Mouse (Mus musculus) myocyte (in vitro differentiated cells): Measurements from ENCODE around the gene Ptpn7. TPM values are rescaled to one million over a fixed set of nuclear protein-coding genes. Genes with fewer than 3 reads are reported as not detected.

Experiments used
- H3K27me3 ChIP-seq: one replicate; pipeline ENCODE4 v1.6.1; 2011; ENCODE audit not compliant: control insufficient read depth, insufficient read depth, insufficient read length
- H3K36me3 ChIP-seq: one replicate; pipeline ENCODE4 v1.6.1; 2011; ENCODE audit not compliant: control insufficient read depth, insufficient read depth
- H3K4me2 ChIP-seq: one replicate; pipeline ENCODE4 v1.6.1; 2011; ENCODE audit warnings: low read depth, control low read depth
- H3K4me3 ChIP-seq: one replicate; pipeline ENCODE4 v1.5.1; 2011; ENCODE audit warnings: mild to moderate bottlenecking, control low read depth, moderate library complexity
- H3K79me2 ChIP-seq: one replicate; pipeline ENCODE4 v1.6.1; 2011; ENCODE audit not compliant: control insufficient read depth, insufficient read depth
- H3ac ChIP-seq: one replicate; pipeline ENCODE4 v1.6.1; 2011; ENCODE audit not compliant: control insufficient read depth, insufficient read length
- CEBPB ChIP-seq: IDR thresholded peaks from 2 replicates; pipeline ENCODE4 v1.6.1; 2011; ENCODE audit warnings: mild to moderate bottlenecking, moderate library complexity; ENCODE audit not compliant: poor library complexity, insufficient read depth, severe bottlenecking
- E2F4 ChIP-seq: IDR thresholded peaks from one replicate; pipeline ENCODE4 v1.6.1; 2011; ENCODE audit warnings: mild to moderate bottlenecking, control low read depth, moderate library complexity; ENCODE audit not compliant: insufficient read depth
- MAX ChIP-seq: IDR thresholded peaks from one replicate; pipeline ENCODE4 v1.6.1; 2011; ENCODE audit warnings: low read depth, mild to moderate bottlenecking, control low read depth
- MYOD1 ChIP-seq, 3 experiments: IDR thresholded peaks; one replicate each; pipeline ENCODE4 v1.6.1; 2011; ENCODE audit warnings: control low read depth in 2 of 3, low read depth in 2 of 3, mild to moderate bottlenecking in 2 of 3, moderate library complexity in 1 of 3; ENCODE audit not compliant: insufficient read length in 2 of 3, control insufficient read depth in 1 of 3
- MYOG ChIP-seq, 3 experiments: IDR thresholded peaks; one replicate each; pipeline ENCODE4 v1.6.1; 2011; ENCODE audit warnings: control low read depth in 2 of 3, low read depth in 2 of 3, mild to moderate bottlenecking in 2 of 3; ENCODE audit not compliant: insufficient read length in 2 of 3, control insufficient read depth in 1 of 3, insufficient read depth in 1 of 3
- POLR2A ChIP-seq: IDR thresholded peaks from one replicate; pipeline ENCODE4 v1.6.1; 2011; ENCODE audit warnings: low read depth, mild to moderate bottlenecking, control low read depth, moderate library complexity; ENCODE audit not compliant: insufficient read length
- POLR2AphosphoS2 ChIP-seq: IDR thresholded peaks from one replicate; pipeline ENCODE4 v1.6.1; 2011; ENCODE audit warnings: low read depth, control low read depth; ENCODE audit not compliant: insufficient read length
- REST ChIP-seq: IDR thresholded peaks from one replicate; pipeline ENCODE4 v1.6.1; 2011; ENCODE audit warnings: mild to moderate bottlenecking, control low read depth, moderate library complexity; ENCODE audit not compliant: insufficient read depth, insufficient read length
- SRF ChIP-seq: IDR thresholded peaks from one replicate; pipeline ENCODE4 v1.6.1; 2011; ENCODE audit warnings: low read depth; ENCODE audit not compliant: control insufficient read depth, insufficient read length
- TCF12 ChIP-seq: IDR thresholded peaks from one replicate; pipeline ENCODE4 v1.6.1; 2011; ENCODE audit warnings: mild to moderate bottlenecking, control low read depth; ENCODE audit not compliant: poor library complexity, insufficient read depth, severe bottlenecking
- TCF3 ChIP-seq: IDR thresholded peaks from one replicate; pipeline ENCODE4 v1.6.1; 2011; ENCODE audit warnings: low read depth, control low read depth; ENCODE audit not compliant: insufficient read length
- USF1 ChIP-seq: IDR thresholded peaks from one replicate; pipeline ENCODE4 v1.6.1; 2011; ENCODE audit warnings: low read depth, mild to moderate bottlenecking, control low read depth, moderate library complexity
- polyA plus RNA-seq: library from polyadenylated mRNA; unstranded; fragments of >200 nt; fragmentation: generic; extraction: Trizol; gene quantifications from one replicate; pipeline ENCODE4 v1.2.1, GENCODE M21; 2012; ENCODE audit warnings: missing spikeins

Gene Ptpn7
- polyA plus RNA-seq, 1 experiment = 0.26 TPM

DNA sequence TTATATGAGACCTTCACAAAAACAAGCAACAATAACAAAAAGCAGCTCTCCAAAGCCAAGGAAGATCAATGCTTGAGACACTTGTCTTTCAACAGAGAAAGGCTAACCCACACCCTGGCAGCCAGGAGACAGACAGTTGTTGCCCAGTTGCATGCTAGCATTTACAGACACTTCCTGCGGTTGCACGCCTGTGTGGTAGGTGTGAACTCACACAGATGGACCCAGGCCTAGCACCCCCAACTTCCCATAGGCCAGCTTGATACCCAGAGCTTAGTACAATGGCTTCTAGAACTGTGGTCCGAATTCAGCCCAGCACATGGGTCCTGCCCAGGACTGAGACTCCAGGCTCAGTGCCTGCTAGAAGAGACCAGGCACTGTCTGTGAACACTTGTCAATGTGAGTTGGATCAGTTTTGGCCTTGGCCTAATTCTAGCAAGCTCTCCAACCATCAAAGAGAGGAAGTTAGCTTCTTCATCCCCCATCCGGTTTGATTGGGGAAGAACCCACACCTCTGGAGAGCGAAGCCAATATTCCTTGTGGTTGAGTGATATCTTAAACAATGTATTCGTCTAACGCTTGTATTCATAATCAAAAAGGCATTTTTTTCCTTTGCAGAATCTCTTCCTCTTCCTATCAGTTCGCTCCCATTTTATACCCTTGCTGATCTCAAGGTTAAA is 2.7 kb downstream of the Ptpn7 start:
- Histone ChIP-seq H3K4me2 (no peak overlapping the region), H3K4me3 (no peak overlapping the region), H3ac (no peak overlapping the region), H3K79me2 (no peaks in the 10 kb centered on the region), H3K36me3 (no peaks in the 10 kb centered on the region), H3K27me3 (no peaks in the 10 kb centered on the region)
- TF ChIP-seq SRF (no peak), POLR2AphosphoS2 (no peak), TCF12 (no peak), MAX (no peak), POLR2A (no peak), E2F4 (no peak), USF1 (no peak), MYOD1 (IDR thresholded peaks at IDR 0.05; ENCODE audit: control insufficient read depth in 1 of 3, insufficient read length in 2 of 3, low read depth in 2 of 3) (no peak), REST (no peak), MYOG (IDR thresholded peaks at IDR 0.05; ENCODE audit: control insufficient read depth in 1 of 3, insufficient read depth in 1 of 3, insufficient read length in 2 of 3, low read depth in 2 of 3) (no peak)

DNA sequence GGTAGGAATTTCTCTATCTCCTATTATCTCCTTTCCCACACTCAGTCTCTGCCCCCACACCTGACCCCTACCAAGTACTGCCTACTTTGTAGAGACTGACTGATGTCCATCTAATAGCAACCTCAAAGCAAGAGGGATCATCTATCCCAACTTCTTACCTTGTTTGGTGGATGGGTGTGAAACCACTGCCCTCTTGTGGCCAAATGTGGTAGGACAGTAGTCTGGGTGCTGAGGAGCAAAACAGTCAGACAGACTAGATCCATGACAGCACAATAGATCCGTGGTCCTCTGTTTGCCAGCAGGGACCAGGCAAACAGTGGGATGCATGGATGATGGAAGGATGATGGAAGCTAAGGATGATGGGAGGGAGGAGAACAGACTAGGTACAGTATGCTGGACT is 4.0 kb downstream of the Ptpn7 start:
- no peak overlapping the region for H3ac ChIP-seq
- no peaks in the 10 kb centered on the region for H3K27me3 ChIP-seq
- TF ChIP-seq MYOG (IDR thresholded peaks at IDR 0.05; ENCODE audit: control insufficient read depth in 1 of 3, insufficient read depth in 1 of 3, insufficient read length in 2 of 3, low read depth in 2 of 3) (no peak), MYOD1 (IDR thresholded peaks at IDR 0.05; ENCODE audit: control insufficient read depth in 1 of 3, insufficient read length in 2 of 3, low read depth in 2 of 3) (no peak), CEBPB (no peak), E2F4 (no peak), TCF12 (no peak), POLR2AphosphoS2 (no peak), POLR2A (no peak), USF1 (no peak), SRF (no peak), REST (no peak), TCF3 (no peak)
- no peak overlapping the region for H3K4me2 ChIP-seq
- H3K4me3 ChIP-seq = no peak overlapping the region
- no peaks in the 10 kb centered on the region for H3K36me3 ChIP-seq
- no peaks in the 10 kb centered on the region for H3K79me2 ChIP-seq

DNA sequence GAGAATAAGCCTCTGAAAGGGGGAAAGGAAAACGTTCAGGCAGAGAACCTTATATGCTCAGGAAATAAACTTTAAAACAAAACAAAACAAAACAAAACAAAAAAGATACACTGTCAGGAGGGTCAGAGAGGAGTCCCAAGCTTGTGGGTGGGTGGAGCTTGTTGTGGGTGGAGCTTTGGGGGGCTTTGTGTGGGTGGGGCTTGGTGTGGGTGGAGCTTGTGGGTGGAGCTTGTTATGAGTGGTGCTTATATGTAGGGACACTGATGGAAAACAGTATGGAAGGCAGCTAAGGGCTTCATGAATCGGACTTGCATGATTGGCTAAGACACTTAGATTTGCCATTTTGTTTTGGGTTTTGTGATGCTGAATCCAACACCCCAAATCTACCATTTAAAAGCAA is 7.4 kb downstream of the Ptpn7 start:
- Histone ChIP-seq H3K4me2 (no peak overlapping the region), H3K36me3 (no peaks in the 10 kb centered on the region), H3K79me2 (no peaks in the 10 kb centered on the region), H3ac (no peak overlapping the region), H3K27me3 (no peaks in the 10 kb centered on the region), H3K4me3 (no peak overlapping the region)
- no peak for TF ChIP-seq REST
- TF ChIP-seq SRF = no peak
- no peak for TF ChIP-seq MYOG (IDR thresholded peaks at IDR 0.05; ENCODE audit: control insufficient read depth in 1 of 3, insufficient read depth in 1 of 3, insufficient read length in 2 of 3, low read depth in 2 of 3)
- TF ChIP-seq TCF3 = no peak
- TF ChIP-seq MAX = no peak
- TF ChIP-seq POLR2A = no peak
- TF ChIP-seq MYOD1 (IDR thresholded peaks at IDR 0.05; ENCODE audit: control insufficient read depth in 1 of 3, insufficient read length in 2 of 3, low read depth in 2 of 3) = no peak
- TF ChIP-seq E2F4 = no peak
- TF ChIP-seq CEBPB = no peak
- no peak for TF ChIP-seq USF1
- no peak for TF ChIP-seq POLR2AphosphoS2
- no peak for TF ChIP-seq TCF12

DNA sequence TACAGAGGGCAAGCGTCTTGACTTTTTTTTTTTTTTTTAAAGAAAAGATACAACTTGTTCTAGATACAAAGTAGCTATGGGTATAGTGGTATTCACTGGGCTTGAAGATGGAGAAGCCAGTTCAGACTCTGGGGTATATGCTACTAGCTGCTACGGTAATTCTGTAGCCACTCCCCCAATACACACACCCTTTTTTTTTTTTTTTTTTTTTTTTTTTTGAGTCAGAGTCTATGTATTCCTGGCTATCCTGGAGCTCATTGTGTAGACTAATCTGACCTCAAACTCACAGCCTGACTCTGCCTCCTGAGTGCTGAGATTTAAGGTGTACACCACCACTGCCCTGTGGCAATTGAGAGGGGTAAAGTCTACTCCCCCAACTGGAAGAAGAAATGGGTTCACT is 10.0 kb downstream of the Ptpn7 start:
- Histone ChIP-seq H3K79me2 (peaks cover 3% of the 10 kb centered on the region), H3K27me3 (no peaks in the 10 kb centered on the region), H3K36me3 (no peaks in the 10 kb centered on the region), H3K4me3 (no peak overlapping the region), H3ac (no peak overlapping the region), H3K4me2 (no peak overlapping the region)
- TF ChIP-seq MAX (no peak), POLR2A (no peak), USF1 (no peak), MYOG (IDR thresholded peaks at IDR 0.05; ENCODE audit: control insufficient read depth in 1 of 3, insufficient read depth in 1 of 3, insufficient read length in 2 of 3, low read depth in 2 of 3) (no peak), TCF12 (no peak), E2F4 (no peak), SRF (no peak), TCF3 (no peak), REST (no peak), MYOD1 (IDR thresholded peaks at IDR 0.05; ENCODE audit: control insufficient read depth in 1 of 3, insufficient read length in 2 of 3, low read depth in 2 of 3) (no peak), POLR2AphosphoS2 (no peak), CEBPB (no peak)

DNA sequence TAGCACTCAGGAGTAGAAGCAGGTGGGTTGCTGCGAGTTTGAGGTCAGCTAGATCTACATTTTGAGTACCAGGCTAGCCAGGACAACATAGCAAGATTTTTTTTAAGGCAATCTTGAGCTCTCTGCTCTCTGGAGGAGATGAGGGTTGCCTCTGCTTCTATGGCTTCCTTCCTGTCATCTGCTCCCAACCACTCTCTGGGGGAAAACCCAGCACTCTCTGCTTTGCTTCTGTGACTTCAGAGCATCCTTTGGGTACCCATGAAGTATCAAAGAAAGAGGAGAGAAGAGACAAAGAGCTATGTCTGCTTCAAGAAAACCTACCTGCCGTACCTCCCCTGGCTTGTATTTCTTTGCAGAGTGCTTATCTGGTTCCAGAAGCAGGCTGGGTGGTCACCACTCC is 11.4 kb downstream of the Ptpn7 start:
- Histone ChIP-seq H3K79me2 (peaks cover 18% of the 10 kb centered on the region), H3K4me2 (no peak overlapping the region), H3K36me3 (no peaks in the 10 kb centered on the region), H3K4me3 (no peak overlapping the region), H3ac (no peak overlapping the region), H3K27me3 (no peaks in the 10 kb centered on the region)
- no peak for TF ChIP-seq TCF3
- no peak for TF ChIP-seq USF1
- TF ChIP-seq TCF12 = no peak
- TF ChIP-seq CEBPB = no peak
- no peak for TF ChIP-seq POLR2AphosphoS2
- no peak for TF ChIP-seq POLR2A
- TF ChIP-seq MYOG (IDR thresholded peaks at IDR 0.05; ENCODE audit: control insufficient read depth in 1 of 3, insufficient read depth in 1 of 3, insufficient read length in 2 of 3, low read depth in 2 of 3) = no peak
